Mouse (Mus musculus) liver, adult (tissue): ENCODE data around the gene Fbxl19.

Source experiments
- GATA4 ChIP-seq: IDR thresholded peaks from 2 replicates; pipeline ENCODE4 v1.6.1; 2014; ENCODE audit warnings: mild to moderate bottlenecking, low read length; ENCODE audit not compliant: insufficient replicate concordance

Gene Fbxl19

DNA sequence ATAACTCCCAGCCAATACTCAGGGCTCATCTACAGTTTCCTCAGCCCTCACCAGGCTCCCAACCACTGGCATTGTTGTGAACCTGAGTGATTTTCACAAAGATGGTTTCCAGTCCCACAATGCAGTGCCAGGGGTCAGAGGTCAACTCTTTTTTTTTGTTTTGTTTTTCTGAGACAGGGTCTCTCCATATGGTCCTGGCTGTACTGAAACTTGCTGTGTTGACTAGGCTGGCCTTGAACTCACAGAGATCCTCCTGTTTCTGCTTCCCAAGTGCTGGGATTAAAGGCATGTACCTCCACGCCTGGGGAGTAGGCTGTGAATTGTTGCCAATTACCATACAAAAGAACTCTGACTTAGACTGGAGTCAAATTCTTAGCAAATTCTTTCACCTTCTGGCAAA lies 65.5 kb downstream of the Fbxl19 start:
- TF ChIP-seq GATA4: no peak

DNA sequence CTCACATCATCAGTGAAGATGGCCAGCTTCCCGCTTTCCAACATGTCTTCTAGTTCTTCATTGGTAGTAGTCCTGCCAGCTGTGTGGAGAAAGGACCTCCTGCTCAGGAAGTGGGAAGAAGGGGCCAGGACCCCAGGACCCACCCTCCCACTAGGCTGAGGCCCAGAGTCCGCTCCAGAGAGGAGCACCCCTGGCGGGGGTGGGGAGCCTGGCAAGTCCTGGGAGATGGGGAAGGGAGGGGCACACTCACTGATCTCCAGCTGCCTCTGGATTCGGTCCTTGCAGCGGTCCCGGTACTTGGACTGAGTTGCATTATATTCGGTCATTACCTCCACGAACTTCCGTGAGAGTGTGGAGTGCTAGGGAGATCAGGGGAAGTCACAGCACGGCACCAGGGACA lies 66.3 kb downstream of the Fbxl19 start:
- TF ChIP-seq GATA4: no peak

DNA sequence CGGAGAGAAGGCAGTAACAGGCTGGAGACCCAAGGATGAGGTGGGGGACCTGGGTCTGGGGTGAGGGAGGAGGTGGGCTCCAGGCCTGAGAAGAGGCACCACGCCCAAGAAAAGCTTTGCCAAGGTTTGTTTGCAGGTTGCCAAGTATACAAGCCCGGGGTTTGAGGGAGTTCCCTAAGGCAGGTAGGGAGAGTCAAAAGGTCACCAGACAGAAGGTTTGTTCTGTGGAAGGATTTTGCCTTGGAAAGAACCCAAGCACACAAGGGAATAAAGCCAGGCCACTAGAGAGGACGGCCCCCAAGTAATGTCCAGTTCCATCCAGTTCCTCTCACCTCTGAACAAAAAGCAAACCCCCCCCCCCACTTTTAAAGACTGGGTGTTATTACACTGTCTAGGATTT lies 66.9 kb downstream of the Fbxl19 start:
- no peak for TF ChIP-seq GATA4

DNA sequence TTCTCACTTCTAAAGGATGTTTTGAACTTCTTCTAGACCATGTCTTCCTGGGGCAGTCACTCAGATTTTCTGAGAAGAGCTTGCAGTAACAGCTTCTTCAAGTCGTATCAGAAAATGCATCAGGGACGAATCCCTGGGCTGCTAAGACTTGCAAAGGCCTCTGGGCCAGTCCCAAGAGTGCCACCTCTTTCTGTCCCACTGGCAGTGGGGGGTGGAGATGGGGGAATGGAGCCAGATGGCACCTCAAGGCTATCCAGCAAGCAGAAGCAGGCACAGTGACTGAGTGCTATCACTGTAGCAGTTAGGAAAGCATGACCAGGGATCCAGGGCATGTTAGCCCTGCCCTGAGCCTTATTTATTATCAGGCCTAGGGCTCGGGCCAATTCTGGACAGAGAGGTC lies 67.9 kb downstream of the Fbxl19 start:
- TF ChIP-seq GATA4: no peak

DNA sequence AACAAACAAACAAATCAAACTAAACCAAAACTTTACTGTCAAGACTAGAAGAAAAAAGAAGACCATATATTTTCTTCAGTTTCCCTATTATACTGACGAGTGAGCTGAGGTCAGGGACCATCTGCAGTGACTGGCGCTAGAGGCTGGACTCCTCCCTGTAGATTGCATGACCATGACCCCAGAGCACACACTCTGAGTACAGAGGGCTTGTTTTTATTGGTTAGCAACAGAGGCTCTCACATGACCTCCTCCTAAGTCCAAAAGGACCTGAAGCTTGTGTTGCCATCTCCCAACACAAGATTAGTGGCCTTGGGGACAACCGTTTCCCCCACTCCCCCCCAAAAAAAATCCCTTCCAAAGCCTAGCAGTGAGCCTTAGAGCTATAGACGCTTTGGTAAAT lies 69.5 kb downstream of the Fbxl19 start:
- no peak for TF ChIP-seq GATA4

DNA sequence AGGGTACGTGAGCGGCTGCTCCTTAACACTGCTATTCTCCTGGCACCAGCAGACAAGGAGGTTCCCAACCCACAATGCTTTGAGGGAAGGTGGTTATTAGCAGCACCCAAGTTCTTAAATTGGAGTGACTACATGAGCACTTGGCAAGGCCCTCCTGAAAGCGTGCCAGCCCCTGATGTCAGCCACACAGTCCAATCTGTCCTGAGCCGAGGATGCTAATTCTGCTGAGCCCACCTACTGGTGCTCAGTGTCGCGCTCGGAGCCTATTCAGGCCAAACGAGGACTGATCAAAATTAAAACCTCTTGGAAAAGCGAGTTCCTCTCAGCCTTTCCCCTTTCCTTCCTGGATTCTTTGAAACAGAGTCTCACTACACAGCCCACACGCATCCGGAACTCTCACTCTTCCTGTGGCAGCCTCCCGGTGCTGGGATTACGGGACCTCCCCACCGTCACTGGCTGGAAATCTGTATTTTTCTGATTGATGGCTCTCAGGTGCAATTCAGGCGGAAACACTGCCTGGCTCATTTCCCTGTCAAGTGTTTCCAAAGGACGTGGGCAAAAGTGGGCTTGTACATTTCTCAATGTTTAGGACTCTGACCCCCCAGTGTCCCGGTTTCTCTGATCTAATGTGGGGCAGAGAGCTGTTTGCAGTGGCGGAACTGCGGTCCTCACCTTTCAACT lies 70.0 kb downstream of the Fbxl19 start:
- TF ChIP-seq GATA4: no peak

DNA sequence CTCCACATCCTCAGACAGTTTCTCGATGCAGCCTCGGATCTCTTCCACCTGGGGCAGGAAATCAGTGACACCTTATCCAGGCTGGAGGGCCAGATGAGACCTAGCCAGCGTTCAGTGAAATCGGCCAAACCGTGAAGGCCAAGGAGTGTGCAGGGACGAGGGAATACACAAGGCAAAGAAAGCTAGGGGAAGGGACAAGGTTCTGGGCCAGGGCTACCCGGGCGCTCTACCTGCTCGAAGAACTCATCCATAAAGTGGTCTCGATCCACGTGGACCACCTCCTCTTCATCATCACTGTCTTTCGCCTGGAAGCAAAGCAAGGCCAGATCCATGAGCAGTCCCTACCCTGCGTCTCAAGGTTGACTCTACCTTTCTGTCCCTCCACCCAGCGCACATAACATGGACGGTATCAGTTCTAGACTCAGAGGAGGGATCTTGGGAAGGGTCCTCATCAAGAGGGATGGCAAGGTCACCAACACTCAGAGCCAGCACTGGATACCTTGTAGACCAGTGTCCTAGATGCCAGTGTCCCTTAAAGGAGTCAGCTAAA lies 70.8 kb downstream of the Fbxl19 start:
- no peak for TF ChIP-seq GATA4

DNA sequence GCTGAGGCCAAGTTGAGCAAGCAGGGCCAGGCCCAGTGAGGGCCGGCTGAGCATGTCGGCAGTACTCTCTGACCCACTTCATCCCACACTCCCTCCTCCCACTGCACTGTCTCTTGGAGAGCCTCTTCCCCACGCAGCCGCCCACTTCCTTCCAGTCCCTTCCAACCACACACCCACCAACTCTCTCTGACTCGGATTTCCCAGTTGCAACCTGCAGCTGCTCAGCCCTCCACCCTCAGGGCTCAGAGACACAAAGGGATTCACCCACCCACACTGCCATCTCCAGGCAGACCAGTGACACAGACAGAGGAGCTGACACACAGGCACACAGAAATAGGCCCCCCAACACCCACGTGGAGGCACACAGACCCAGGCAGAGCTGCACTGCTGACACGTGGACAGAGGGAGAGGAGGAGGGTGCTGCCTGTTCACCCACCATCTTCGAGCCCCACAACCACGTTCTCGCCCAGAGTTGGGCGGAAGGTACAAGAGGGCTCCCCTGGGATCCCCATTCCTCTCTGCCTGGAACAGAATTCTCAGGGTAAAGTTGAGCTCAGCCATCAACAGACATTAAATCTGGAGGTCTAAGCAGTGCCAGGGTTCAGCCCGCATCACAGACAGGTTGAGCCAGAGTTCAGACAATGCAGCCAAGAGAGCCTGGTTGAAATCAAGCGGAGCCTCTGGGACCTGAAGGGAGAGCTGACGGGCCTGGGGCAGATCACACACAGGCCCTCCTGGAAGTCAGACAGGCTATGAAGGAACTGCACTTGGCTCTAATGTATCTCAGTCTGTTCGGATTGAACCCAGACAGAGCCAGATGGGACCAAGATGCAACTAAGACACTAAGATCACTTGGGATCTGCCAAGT lies 71.8 kb downstream of the Fbxl19 start:
- TF ChIP-seq GATA4: no peak; the same call in 1 of the 2 replicates

DNA sequence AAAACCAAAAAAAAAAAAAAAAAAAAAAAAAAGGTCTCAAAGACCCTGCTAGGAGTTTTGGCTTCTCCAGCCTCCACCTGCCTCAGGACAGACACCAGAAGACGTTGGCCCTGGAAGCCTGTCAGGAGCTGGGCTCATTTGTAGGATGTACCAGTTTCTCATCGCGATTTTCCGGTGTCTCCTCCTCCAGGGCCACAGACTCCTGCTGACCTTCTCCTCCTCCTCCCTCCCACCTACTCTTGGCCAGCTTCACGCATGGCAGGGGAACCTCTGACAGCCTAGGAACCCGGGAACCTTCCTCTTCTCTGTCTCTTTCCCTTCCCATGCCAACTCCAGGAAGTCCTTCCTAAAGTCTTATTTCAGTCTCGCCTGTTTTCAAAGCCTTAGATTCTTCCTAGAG lies 72.7 kb downstream of the Fbxl19 start:
- no peak for TF ChIP-seq GATA4

DNA sequence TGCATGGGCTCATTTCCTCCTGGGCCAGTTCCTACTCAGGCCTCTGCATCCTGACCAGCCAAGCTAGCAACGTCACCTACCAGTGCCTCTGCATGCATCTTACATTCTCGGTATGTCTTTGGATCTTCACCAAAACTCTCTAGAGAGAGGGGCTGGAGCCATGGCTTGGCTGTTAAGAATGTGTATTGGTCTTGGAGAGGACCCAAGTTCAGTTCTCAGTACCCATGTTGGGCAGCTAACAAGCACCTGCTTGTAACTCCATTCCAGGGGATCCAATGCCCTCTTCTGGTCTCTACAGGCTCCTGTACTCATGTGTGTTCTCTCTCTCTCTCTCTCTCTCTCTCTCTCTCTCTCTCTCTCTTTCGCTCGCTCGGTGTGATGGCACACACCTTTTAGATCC lies 73.4 kb downstream of the Fbxl19 start:
- no peak for TF ChIP-seq GATA4
